Mouse (Mus musculus) kidney, adult 8-10 months (tissue): ENCODE measurements around the gene Slc26a9.

Experiments
- DNase-seq, 2 experiments: peaks; one replicate each; pipeline ENCODE4 v3.0.0; 2022

The Slc26a9 gene

DNA sequence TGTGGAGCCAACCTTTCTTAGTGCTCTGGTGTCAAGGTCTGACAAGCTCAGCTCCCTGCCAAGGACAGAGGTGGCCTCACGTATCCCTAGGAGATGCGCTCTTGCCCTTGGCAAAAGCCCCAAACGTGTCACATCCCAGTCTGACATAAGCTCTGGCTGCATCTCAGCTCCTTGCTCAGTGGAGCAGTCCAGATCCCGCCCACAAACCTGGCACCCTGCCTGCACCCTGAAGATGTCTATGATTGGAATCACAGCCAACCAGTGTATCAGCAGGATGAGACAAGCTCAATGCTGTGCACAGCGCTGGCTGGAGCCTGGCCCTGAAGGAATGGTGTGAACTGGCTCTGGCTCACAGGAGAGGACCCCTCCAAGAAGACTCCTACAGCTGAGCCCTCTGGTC, 6.6 kb upstream of the Slc26a9 start:
- DNase-seq, result peak; percentile 92

DNA sequence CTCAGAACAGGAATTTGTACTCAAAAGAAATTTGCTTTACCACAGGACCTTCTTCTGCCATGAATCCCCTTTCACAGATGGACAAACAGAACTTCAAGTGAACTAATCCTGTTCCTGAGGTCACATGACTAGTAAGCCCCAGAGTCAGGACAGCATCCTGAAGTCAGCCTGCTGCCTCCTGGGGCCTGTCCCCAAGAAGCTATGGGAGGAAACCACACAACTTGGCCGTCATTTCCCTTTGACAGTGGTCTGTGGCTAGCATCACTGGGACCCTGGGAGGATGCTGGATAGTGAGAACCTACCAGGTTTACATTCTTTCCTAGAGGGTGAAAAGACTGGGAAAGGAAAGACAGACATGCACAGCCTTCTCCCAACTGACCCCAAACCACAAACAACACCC, 5.1 kb upstream of the Slc26a9 start:
- no peak for DNase-seq

DNA sequence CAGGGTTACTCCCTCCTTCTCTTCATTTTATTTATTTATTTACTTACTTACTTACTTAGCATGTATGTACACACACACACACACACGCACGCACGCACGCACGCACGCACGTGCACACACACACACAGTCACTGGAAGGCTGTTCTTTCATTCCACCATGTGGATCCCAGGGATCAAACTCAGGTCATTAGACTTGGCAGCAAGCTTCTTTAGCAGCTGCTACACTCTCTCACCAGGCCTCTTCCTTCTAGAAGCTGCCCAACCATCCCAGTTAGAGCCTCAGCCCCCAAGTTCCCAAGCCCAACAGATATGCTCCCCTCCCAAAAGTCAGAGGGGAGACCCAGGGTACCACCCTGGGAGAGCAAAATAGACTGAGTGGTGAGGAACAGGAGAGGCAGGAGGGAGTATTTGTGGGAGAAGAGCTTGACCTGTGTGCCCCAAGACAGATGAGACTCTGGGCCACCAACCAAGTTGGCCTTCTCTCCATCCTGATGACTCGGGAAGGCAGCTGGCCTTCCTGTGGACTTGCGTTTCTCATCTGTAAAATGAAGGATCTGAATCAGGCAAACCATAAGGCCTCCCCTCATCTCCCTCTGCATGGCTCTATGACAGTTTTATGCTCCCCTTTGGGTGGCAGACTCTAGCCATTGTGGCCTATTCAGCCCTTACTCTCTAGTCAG, 4.2 kb upstream of the Slc26a9 start:
- no peak for DNase-seq

DNA sequence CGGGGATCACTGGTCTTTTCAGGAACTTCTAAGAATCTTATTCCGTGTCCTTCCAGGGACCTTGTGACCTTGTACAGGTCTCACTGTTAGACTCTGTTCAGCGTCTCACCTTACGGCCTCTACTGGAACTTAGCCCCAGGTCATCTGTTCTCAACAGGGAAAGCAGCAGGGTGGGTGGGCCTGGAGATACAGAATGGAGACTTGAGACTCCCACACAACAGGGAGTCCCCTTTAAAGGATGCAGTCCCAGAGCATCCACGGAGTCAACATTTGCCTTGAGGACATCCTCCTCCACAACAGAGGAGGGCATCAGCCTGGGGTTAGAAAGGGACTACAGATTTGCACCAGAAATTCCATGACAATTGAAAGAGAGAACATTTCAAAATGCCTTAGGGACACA, 1.6 kb downstream of the Slc26a9 start:
- no peak for DNase-seq

DNA sequence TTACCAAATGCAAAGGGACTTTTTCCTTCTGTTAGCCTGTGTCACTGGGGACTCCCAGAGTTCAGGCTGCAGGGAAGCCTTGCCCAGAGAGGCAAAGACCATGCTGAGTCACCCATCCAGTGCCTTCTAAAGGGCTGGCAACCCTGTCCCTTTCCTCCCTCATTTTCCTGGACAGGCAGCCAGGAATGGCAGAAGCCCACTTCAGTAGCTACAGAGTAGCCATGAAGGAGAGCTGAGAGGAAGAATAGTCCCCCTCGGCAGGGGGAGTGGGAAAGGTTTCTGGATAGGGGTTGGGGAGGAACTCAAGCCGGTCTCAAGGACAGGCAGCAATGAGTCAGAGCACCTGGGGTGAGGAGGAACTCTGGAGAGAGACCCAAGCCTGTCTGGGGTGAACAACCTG, 3.9 kb downstream of the Slc26a9 start:
- no peak for DNase-seq

DNA sequence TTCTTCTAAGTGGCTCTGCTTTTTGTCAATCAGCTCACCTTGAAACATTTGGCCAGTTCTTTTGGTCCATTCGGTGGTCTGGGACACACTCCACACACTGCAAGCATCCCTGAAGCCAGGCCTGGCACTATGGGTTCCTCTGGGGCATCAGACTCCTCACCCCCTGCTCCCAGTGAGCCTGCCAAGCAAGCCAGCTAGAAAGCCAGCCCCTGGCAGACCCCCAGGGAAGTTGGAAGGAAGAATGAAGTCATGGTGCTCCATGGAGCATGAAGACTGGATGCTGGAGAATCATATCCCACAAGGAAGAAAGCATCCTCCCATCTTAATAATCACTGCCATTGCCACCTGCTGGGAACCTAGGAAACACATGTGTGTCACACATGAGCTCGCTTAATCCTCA, 4.8 kb downstream of the Slc26a9 start:
- DNase-seq, result no peak

DNA sequence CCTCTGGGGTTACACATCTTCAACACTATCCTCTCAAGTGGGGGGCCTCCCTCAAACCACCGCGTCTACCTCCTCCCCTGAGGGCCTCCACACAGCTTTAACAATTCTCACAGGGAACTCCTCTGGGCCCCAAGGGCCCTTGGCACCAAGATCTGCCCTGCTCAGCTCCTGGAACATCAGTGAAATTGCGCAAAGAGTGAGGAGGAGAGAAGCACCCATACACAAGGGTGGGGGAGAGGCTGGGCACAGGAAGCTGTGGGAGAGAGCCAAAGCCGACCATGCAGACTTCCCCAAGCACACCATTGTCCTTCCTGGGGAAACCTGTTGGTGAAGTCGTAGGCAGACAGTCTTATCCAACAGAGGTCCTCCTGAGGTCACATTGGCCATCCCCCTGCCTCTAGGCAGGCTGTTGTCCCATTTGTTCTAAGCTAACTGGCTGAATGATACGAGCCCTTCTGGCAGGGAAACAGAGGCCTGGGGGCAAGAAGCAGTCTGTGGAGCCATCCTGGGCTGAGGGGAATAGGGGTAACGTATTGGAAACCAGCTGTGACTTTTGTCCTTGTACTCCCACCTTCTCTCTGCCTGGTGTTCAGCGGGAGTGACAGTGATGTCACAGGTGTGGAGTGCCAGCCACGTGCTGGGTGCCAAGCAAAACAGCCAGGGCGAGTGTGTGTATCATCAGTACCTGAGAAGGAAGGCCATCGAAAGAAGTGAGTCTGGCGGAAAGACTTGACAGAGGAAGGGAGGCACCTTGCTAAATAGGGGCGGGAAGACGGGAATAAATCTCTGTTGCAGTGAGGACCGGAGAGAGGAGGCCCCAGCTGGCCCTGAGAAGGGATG, 6.1 kb downstream of the Slc26a9 start:
- no peak for DNase-seq

DNA sequence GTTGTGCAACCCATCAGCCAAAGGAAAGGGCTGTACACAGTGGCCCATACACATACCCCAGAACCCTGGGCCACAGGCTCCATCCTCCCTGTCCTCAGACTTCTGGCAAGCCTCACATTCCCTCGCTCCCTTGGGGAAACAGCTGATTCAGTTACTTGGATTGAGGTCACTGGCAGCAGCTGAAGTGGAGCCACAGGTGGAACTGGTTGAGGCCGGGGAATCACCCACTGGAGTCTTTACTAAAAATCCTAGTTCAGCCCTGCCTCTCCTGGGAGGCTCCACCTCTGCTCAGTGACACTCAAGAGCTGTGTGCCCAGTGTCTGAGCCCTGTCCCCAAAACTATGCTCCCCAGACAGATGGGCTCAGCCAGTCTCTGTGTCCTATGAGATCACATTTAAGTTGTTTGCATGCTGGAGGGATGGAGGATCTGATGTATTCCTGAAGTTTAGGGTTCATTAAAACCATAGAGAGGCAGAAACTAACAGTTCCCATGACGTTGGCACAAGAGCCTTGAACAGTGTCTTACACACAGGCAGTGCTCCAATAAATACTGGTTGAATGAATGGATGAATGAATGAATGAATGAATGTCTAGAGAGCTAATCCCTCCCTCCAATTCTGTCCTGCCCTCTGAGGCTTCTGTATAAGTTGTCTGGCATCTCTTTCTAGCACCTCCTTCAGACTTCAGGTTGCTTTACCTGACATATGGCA, 7.5 kb downstream of the Slc26a9 start:
- no peak for DNase-seq

DNA sequence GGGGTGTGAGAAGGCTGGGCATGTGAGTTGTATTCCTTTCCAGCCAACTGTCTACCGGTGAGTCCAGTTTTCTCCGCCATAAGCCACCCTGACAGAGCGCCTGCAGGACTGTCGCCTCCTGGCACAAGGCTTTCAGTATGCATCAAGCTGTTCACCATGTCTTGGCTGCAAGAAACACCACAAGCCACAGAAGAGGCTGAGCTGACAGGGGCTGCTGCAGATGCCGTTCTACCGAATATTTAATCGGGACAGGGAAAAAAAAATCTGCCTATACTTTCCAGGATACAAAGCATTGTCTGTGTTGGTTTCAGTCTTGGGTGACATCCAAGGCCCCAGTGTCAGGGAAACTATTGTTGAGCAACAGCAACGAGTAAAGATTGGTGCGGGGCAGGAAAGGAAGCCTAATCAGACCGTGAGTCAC, 8.1 kb downstream of the Slc26a9 start:
- DNase-seq, result no peak

DNA sequence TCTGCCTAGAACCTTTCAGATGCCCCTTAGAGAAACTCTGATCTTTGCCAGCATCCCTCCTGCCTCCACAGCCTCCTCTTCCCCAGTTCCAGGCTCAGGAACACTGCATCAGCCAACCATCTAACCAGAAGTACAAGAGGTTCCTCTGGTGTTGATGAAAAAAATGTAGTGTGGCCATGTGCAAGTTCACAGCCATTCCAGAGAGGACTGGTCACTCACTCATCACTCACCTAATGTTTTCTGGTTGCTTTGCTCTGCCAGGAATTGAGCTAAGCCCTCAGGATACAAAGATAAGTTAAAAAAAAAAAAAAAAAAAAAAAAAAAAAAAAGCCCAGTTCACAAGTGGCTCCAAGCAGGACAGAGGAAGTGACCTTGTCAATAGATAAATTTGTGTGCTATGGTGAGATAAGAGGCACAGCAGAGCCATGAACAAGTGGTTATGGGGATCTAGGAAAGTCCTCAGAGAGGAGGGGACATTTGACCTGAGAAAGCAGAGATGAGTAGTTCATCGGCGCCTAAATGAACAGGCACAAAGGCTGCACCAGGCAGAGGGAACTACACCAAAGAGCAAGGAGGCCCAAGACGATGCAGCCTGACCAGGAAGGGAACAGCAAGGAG, 10.5 kb downstream of the Slc26a9 start:
- no peak for DNase-seq

DNA sequence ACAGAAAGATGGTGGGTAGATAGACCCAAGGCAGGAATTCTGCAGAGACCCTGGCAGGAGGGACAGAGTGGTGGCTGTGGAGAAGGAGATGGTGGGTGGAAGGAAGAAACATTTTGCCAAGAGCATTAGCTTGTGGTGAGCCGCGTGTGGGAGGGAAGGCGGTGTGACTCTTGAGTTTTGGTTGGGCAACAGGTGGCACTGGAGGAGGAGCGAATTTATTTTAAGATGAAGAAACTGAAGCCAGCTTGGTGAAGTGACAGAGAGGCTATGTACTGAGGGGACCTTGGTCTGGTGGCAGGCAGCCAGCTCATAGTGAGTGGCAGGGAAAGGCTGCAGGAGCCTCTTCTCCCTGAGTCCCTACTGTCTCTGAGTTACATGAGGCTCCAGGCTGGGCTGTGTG, 11.1 kb downstream of the Slc26a9 start:
- DNase-seq, result peak in 1 of 2 experiments; percentile 27

DNA sequence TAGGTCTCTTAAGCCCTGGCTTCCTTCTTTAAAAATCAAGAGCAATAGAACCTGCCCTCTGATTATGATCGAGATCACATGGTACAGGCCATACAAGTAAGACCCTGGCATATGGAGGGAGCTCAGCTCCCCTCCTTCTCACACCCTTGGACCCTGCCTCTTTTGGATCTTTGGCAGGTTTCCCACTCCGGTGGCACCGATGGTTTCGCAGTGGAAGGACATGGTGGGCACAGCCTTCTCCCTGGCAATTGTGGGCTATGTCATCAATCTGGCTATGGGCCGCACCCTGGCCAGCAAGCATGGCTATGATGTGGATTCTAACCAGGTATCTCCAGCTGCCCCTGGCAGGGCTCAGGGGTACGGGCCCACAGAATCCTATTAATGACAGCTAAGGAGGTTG, 13.4 kb downstream of the Slc26a9 start:
- no peak for DNase-seq

DNA sequence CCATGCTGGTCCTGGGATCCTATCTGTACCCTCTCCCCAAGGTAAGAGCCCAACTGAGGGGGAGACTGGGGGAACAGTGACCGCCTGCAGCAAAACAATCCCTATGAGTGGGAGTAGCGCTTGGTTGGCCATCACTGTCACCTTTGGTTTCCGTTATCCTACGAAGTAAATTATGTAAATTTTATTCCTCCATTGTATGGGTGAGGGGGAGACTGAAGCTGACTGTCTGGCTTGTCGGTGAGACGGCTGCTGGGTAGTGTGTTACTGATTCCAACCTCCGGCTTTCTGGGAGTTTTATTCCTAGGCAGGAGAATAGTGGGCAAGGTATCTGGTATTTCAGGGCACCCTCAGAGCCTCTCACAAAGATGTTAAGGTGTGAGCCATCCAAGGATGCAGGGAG, 15.0 kb downstream of the Slc26a9 start:
- no peak for DNase-seq

DNA sequence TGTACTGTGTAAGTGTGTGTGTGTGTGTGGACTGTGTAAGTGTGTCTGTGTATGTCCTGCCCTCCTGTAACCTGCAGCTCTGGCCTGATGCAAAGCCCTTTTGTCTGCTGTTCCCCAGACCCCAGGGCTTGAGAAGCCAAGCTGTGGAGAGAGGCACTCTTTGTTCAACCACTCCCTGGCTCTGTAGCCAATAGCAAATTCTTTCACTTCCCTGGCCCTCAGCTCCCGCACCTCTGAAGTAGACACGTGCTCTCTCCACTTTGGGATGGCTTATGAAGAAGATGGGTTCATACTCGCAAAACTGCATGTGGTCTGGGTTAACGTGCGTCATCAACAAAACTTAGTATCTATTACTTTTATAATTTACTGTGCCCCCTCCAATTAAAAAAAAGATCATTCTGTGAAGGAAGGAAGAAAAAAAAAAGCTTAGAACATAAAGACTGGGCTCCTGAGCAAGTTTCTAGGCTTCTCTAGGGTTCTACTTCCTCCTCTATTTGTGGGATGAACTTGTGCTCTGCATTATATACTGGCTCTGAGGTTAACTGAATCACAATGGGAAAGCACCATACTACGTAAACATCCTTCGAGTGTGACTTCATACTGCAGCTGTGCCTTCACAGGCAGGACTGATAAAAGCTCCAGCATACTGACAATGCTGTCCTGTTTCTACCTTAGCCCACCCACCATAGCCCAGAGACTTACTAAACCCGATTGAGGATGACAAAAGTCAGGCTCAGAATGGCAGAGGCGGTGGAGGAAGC, 16.0 kb downstream of the Slc26a9 start:
- DNase-seq, result no peak

DNA sequence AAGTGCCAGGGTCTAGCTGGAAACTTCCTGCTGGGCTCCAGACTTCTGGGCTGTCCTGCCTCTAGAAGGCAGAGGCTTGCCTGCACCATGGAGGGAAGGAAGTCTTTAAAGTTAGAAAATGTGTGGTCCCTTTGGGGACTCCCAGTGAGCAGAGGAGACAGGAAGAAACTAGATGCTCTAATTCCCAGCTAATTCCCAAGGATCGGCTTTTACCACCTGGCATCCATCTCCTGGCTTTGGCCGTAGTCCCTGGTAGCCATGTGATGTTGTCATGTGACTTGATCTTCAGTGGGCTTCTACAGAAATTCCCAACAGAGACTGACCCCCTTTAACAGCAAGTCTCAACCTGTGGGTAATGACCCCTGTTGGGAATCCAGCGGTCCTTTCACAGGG, 16.6 kb downstream of the Slc26a9 start:
- DNase-seq, result no peak

DNA sequence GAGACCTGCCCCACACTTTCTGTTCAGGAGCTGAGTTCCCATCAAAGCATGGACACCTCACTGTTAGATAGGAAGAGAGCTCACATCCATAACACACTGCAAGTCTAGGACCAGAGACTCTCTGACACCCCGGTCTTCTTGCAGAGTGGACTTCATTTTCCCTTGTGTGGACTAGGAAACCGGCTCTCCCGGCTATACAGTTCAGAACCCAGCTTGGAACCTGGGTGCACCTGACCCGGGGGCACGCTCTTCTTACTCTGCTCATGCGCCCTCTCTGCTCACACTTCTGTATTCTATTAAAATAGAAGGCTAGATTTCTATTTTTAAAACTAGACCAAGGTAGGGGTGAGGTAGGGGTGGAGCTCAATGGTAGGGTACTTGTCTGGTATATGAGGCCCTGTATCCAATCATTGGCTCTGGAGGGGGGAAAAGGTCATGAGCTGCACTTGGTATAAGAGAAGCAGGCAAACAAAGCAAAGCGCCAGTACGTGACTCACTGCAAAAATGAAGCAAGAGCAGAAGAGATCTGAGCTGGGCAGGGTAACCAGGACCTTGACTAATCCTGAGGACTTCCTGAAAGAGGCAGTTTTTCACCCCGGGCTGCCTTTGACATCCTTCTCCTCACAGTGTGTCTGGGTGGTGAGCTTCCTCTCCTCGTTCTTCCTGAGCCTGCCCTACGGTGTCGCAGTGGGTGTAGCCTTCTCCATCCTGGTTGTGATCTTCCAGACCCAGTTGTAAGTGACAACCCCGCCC, 17.4 kb downstream of the Slc26a9 start:
- no peak for DNase-seq

DNA sequence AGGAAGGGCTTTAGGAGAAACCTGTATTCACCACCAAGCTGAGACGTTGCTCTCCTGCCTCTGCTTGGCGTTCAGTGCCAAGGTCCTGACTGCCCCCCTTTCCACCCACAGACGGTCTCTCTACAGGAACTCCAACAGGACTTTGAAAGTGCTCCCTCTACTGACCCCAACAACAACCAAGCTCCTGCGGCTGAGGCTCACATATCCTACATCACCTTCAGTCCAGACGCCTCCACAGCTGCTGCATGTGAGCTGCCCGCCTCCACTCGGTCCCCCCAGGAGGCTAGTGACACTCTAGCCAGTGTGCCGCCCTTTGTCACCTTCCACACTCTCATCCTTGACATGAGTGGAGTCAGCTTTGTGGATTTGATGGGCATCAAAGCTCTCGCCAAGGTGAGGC, 19.9 kb downstream of the Slc26a9 start:
- DNase-seq, result no peak

DNA sequence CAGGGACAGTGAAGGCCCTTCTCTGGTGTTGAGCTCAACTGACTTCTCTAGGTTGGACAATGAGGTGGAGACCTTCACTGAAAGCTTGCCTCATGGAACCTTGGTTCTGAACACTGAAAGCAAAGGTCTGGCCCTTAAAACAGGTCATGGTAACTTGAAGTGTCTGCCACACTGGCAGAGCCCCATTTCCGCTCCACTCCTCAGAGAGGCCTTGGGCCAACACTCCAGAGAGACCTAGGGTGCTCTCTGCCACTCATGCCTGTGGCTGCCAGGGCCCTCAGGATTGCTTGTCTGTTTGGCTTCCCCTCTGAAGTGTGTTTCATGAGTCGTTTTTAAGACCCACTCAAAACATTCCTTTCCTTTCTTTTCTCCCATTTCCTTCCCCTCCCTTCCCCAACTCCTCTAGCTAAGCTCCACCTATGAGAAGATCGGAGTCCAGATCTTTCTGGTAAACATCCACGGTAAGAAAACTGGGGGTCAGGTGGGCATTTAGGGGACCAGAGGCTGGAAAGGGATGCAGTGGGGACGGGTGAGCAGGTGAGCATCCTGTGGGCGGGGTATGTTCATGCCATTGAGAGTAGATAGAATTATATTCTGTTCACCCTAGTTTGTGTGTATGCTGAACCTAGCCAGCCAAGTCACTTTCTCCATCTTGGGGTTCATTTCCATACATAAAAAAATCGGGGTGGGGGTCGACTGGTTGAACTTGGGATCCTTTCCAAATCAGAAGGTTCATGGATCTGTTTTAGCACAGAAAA, 20.9 kb downstream of the Slc26a9 start:
- no peak for DNase-seq

DNA sequence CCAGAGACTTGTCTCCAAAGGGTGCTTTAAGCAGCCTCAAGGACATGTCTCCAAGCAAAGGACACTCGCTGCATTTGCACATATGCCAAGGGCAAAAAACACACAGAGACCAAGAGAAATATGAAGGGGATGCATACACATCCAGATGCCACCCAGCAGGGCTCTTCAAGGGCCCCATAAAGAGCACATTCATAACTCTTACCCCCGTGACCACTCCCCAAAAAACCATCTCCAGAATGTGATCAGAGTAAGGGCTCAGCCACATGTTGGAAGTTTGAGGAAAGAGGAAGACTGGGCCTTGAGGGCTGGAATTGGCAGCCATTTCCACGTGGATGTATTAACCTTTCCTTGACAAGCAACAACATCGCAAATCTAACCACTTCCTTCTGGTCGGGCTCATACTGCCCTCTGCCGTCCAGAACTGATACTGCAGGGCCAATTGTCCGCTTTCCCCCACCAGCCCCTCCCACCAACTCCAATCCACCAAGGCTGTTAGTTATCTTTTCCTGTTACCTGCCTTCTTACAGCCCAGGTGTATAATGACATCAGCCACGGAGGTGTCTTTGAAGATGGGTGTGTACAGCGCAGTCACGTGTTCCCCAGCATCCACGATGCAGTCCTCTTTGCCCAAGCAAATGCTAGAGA, 21.7 kb downstream of the Slc26a9 start:
- DNase-seq, result peak; percentile 55 to 85

DNA sequence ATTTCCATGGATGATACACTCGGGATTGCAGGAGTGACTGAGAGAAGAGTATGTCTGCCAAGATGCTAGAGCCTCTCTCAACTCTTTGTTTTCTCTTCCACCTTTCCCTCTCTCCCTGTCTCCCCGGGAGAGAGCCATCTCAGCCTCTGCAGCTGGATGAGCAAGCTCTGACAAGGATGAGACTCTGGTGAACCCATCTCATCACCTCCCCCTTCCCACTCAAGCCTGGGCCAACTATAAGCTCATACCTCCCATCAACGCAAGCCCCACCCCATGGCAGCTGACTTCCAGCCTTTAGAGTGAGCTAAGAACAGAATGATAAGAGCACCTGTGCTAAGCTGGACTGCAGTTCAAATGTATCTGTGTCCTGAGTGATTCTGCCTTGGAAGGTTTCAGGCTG, 25.5 kb downstream of the Slc26a9 start:
- no peak for DNase-seq

DNA sequence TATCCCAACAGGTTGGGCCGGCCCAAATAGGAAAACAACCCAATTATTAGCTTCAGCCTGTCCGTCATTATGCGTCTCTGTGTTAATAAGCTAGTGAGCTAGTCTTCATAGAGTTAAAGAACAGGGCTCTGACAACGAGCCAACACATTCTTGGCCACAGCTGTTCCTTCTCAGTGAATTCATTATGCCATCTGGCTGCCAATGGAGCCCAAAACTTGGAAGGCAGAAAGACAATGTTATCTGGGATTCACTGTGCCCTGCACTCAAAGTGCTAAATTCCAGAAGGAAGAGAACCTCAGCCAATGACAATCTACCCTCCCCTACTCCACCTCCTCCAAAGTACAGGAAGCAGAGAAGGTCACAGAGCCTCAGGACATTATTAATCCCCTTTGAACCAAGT, 26.8 kb downstream of the Slc26a9 start:
- DNase-seq, result peak; percentile 79 to 85
